Comparison of ENCODE assay signal across 8 mouse cellular contexts in genomic region chr10:68445876-68446796, GRCm38 (mm10).
DNase-seq lines count a peak whose midpoint lies in the region.

No protein-coding gene starts in this region.

- H3K36me3 ChIP-seq in heart, embryonic 10.5 days: no peaks in the 10 kb centered on the region

- H3K27ac ChIP-seq in heart, embryonic 10.5 days: peak overlapping the region; percentile 78

- intact Hi-C loops in gastrocnemius, postnatal 36 days (cut with DNase I): loop anchor here (10.0 kb wide), 1 partner anchor 91 kb away; no protein-coding TSS in a partner anchor

- no peaks in the 10 kb centered on the region for H3K9me3 ChIP-seq in heart, embryonic 10.5 days

- peak; percentile 1 for DNase-seq in gastrocnemius, adult 18-20 months (ENCODE audit: low spot score)
- no peak for DNase-seq in gastrocnemius, postnatal 36 days
- no peak for DNase-seq in heart, embryonic 10.5 days (ENCODE audit: low spot score)
- peak; percentile 39 to 57 for DNase-seq in kidney, postnatal 4 days
- DNase-seq in mesoderm, embryonic 11.5 days (ENCODE audit: low read depth, low spot score): peak; percentile 19
- DNase-seq in right cerebral cortex, adult 2 months (ENCODE audit: low spot score in 2 of 2): no peak
- DNase-seq in frontal cortex, postnatal 25 days (ENCODE audit: low spot score in 2 of 2): no peak
- DNase-seq in left cerebral cortex, adult 11 months (ENCODE audit: low spot score): no peak

- no peak overlapping the region for H3K4me3 ChIP-seq in heart, embryonic 10.5 days

- 45% methylated on average over 15 of the region's 15 CpGs for WGBS in heart, embryonic 10.5 days

- H3K4me1 ChIP-seq in heart, embryonic 10.5 days: peaks cover 22% of the 10 kb centered on the region

- no peaks in the 10 kb centered on the region for H3K27me3 ChIP-seq in heart, embryonic 10.5 days (ENCODE audit: insufficient read depth, poor library complexity, severe bottlenecking)

Comparison
In these comparisons a context has a peak if more than half of its experiments do, and no peak if none do; other contexts are left out.
1. DNase-seq: peak in gastrocnemius, adult 18-20 months (single experiment), kidney, postnatal 4 days (2 of 2) and mesoderm, embryonic 11.5 days (single experiment); none in gastrocnemius, postnatal 36 days (0 of 2), heart, embryonic 10.5 days (single experiment), right cerebral cortex, adult 2 months (0 of 2), frontal cortex, postnatal 25 days (0 of 2) and left cerebral cortex, adult 11 months (single experiment).